Mouse (Mus musculus): ENCODE data around the gene Nptxr.

GRCm38 (mm10) chr15:79850143-79850542 lies 45.6 kb upstream of the Nptxr start:
- TF ChIP-seq CTCF (IDR thresholded peaks at IDR 0.05; ENCODE audit: low read depth, low read length) (no peak), POLR2A (IDR thresholded peaks at IDR 0.05; ENCODE audit: insufficient read depth, low read length) (no peak)
